Mouse (Mus musculus) naive thymus-derived CD4-positive, alpha-beta T cell, adult 5 months (primary cell): Measurements from ENCODE around the gene Smpd2. TPM values are rescaled to one million over a fixed set of nuclear protein-coding genes. Genes with fewer than 3 reads are reported as not detected.

Experiments used
- polyA plus RNA-seq: library from polyadenylated mRNA; unstranded; fragments of 100-300 nt; shearing (Covaris generic); gene quantifications from one replicate; pipeline ENCODE4 v1.2.1, GENCODE M21; 2017

Gene Smpd2
- 29.5 TPM for polyA plus RNA-seq

DNA sequence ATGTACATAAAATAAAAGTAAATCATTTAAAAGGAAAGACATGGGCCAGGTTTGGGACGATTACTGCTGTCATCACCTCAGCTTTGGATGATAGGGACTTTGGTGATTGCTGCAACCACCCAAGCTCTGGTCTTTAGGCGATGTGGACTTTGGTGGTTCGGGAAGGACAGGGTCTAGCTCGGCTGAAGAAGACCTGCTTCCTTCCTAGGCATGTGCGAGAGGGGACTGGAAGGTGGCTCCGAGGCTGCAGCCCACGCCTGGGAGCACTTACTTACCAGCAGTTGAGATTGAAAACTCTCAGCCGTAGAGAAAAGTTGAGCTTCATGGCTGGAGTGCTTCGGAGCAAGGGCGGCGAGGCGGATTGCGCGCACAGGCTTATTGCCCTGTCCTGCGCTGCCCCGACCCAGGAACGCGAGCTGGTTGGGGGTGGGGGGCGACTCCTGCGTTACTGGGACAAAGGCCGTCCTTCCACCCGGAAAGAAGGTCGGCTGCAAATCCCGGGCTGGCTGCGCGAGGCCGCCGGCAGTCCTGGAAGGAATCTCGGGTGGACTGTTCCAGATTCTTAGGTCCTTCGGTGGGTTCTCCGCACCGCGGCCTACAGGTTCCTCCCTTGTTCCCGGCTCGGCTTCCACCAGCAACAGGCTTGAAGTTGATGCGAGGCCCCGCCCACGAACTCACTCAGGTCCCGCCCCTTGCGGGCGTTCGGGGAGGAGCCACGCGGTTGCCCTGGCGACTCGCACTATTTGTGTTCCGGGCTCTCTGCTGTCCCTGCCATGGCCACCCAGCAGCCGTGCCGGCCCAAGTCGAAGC, at the start of gene Smpd2, which contains the start of gene Ppil6:
Gene Smpd2 (minus strand): TSS at position 662 of the 810 bp plus-strand sequence.
Gene Ppil6 (plus strand): TSS at position 732 of the 810 bp plus-strand sequence.

DNA sequence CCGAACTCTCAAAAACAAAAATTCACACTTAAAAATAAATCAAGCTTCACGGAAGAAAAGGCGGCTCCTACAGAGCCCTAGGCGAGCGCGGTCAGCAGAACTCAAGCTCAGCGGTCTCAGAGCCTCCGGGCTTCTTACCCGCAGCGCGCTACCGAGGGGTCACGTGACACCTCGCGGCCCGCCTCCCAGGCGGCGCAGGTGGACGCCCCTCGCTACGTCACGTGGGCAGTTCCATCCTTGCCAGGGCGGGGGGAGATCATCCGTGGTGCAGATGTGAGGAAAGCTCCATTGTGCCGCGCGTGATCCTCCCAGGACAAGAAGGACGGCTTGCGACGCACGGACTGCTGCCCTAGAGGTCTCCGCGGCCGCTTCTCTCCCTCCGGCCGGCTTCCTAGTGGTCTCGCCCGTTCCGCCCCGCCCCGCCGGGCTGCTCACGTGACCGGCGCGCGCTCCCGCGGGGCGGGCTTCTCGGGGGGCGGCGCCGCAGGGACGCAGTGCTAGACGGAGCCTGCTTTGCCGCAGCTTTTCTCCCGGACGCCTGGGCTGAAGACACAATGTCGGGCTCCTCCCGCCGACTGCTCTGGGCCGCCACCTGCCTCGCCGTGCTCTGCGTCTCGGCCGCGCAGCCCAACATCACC, 28.9 kb upstream of the Smpd2 start, which contains the start of gene Cd164:
Gene Cd164 (plus strand): TSS at position 434 of the 638 bp plus-strand sequence.

DNA sequence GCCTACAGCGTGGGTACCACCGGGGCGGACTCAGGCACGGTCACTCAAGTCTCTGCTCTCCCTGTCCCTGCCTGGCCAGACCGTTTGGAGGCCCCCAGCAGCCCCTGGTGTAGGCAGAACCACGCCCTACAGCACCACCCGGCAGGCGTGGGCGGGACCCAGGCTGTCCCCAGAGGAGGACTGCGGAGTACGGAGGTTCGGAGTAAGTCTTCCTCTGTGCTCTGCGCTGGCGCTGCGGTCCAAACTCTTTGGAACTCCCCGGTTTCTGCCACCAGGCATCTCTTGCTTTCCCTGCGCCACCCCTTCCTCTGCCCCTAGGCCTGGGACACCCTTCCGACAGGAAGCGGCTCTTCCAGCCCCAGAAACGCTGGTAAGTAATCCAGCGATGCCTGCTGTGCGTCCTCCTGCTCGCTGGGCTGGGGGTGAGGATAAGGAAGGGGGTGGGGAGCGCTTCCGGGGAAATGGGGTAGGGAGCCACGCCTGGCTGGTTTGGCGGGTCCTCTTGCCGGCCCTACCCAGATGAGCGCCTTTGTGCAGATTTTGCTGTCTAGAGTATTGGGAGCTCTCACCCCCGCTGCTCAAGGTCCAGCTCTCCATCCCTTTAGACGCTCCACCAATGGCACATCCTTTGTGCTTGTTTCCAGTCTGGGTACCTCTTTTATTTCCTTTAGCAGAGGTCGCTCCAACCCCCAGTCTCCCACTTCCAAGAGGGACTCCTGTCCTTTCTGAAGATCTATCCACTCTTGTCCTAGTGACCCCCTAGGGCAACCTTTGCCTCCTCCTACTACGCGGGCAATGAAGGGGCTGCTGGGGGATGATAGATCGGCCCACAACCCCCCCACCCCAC, 13.8 kb downstream of the Smpd2 start, which contains the start of gene Mical1:
Gene Mical1 (plus strand): TSS at position 144 of the 847 bp plus-strand sequence.

DNA sequence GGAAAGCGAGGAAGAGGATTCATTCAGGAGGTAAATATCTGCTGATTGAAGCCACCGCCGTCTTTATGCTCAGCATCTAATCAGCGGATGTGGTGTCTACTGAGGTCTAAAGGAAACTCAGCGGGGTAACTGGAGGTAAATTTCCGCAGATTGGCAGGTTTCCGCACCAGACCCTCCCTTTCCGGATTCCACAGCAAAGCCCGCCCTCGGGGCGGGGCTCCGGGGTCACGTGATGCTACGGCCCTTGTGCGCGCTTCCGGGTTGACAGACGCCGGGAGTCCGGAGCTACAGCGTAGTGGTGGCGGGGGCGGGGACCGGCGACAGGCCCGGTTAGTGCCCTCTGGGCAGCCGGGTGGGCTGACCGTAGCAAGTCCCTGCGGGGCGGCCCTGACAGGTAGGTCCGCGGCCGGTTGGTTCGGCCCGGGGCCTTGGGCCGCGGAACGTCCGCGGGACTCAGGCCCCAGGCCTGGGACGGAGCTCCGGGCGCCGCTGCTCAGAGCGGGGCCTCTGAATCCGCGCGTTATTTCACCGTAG, 40.0 kb downstream of the Smpd2 start, which contains the start of gene Zbtb24:
Gene Zbtb24 (plus strand): TSS at position 247 of the 534 bp plus-strand sequence.

Other genes with a start within 250 kb of the Smpd2 start
- gene Fig4, start 187.1 kb downstream of the Smpd2 start, polyA plus RNA-seq = 21.7 TPM
- not detected for gene Ak9, start 186.4 kb downstream of the Smpd2 start, polyA plus RNA-seq
- 33.5 TPM for gene Zbtb24, start 40.0 kb downstream of the Smpd2 start, polyA plus RNA-seq
- gene Mical1, start 14.1 kb downstream of the Smpd2 start, polyA plus RNA-seq = 73.4 TPM
- gene Ppil6, start 70 bp upstream of the Smpd2 start, polyA plus RNA-seq = not detected
- gene Cd164, start 29.0 kb upstream of the Smpd2 start, polyA plus RNA-seq = 270 TPM
- 1.8 TPM for gene Ccdc162, start 226.3 kb upstream of the Smpd2 start, polyA plus RNA-seq